Mouse (Mus musculus) liver, adult (tissue): ENCODE data around the gene Bcl2l12.

Experiments used
- GATA4 ChIP-seq: IDR thresholded peaks from 2 replicates; pipeline ENCODE4 v1.6.1; 2014; ENCODE audit warnings: mild to moderate bottlenecking, low read length; ENCODE audit not compliant: insufficient replicate concordance

The Bcl2l12 gene

GRCm38 (mm10) chr7:45006503-45006902 is 8.0 kb upstream of the Bcl2l12 start:
- TF ChIP-seq GATA4: no peak

GRCm38 (mm10) chr7:45005321-45005992 is 6.9 kb upstream of the Bcl2l12 start:
- TF ChIP-seq GATA4: no peak

- TF ChIP-seq GATA4: no peak
Measured at GRCm38 (mm10) chr7:45004546-45004945, 6.0 kb upstream of the Bcl2l12 start.

GRCm38 (mm10) chr7:45002440-45002839 is 3.9 kb upstream of the Bcl2l12 start:
- TF ChIP-seq GATA4: no peak

GRCm38 (mm10) chr7:45000539-45001114 is 2.1 kb upstream of the Bcl2l12 start:
- TF ChIP-seq GATA4: no peak

- no peak; the same call in 1 of the 2 replicates for TF ChIP-seq GATA4
Measured at GRCm38 (mm10) chr7:44999753-45000152, 1.2 kb upstream of the Bcl2l12 start.

GRCm38 (mm10) chr7:44997940-44998428 is 528 bp downstream of the Bcl2l12 start:
- no peak for TF ChIP-seq GATA4

- no peak for TF ChIP-seq GATA4
Measured at GRCm38 (mm10) chr7:44997231-44997939, 1.1 kb downstream of the Bcl2l12 start, which contains the start of gene Irf3. Irf3 (plus strand) TSS chr7:44997648.

GRCm38 (mm10) chr7:44996672-44997071 is 1.8 kb downstream of the Bcl2l12 start:
- no peak for TF ChIP-seq GATA4

GRCm38 (mm10) chr7:44986879-44987718 is 11.4 kb downstream of the Bcl2l12 start:
- no peak for TF ChIP-seq GATA4

GRCm38 (mm10) chr7:44986192-44986878 is 12.2 kb downstream of the Bcl2l12 start, which contains the start of gene Prmt1:
Prmt1 (minus strand) TSS chr7:44986568.
- TF ChIP-seq GATA4: no peak; the same call in 1 of the 2 replicates

- TF ChIP-seq GATA4: no peak
Measured at GRCm38 (mm10) chr7:44985595-44986191, 12.8 kb downstream of the Bcl2l12 start.

- TF ChIP-seq GATA4: no peak
Measured at GRCm38 (mm10) chr7:44984833-44985164, 13.7 kb downstream of the Bcl2l12 start.
